Mouse (Mus musculus) R1 (cell line): Measurements from ENCODE around the gene Rpl13a.

Experiments used
- DNase-seq: peaks from one replicate; pipeline ENCODE4 v3.0.0-alpha.2; 2018; ENCODE audit warnings: low read depth, low spot score

Gene Rpl13a

GRCm38 (mm10) chr7:45128624-45129246 lies at the start of gene Rpl13a:
Gene Rpl13a, minus strand, starts transcription at chr7:45128761.
- peak; percentile 99 for DNase-seq

DNA sequence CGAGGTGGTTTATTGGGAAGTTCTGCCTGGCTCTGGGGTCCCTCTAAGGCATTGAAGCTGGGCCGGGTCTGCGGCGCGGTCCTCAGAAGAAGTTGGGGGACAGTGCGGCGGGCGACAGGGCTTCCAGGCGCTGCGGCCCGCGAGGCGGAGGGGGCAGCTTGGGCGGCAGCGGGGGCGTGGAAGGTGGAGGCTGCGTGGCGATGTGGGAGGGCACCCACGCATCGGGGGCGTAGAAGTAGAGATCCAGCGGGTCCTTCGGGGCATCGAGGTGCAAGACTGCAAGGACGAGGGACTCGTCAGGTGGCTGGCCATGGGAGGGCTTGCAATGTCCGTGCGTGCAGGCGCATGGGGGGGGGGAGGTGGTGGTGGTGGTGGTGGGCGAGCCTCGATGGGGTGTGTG lies 47.8 kb upstream of the Rpl13a start:
- no peak for DNase-seq

DNA sequence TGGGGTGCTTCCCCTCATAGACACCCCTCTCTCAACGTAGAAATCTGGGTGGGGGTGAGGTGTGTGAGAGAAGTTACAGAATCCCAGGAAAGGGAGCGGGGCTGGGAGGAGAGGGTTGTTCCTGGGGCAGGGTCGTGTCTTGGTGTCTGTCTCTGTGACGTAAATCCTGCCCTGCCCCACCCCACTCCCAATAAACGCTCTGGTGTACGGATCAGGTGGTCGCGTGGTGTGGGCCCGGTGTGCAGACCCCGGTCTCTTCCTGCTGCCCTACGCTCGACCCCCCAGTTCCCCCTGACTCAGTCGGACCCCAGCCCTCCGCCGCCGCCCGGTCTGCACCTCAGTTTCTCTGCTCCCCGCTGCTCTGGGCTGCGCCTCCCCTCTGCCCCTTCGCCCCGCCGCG lies 47.4 kb upstream of the Rpl13a start:
- DNase-seq, result no peak

- DNase-seq, result no peak
These were observed 46.8 kb upstream of the Rpl13a start for GRCm38 (mm10) chr7:45175398-45175797.

GRCm38 (mm10) chr7:45174567-45175280 lies 46.2 kb upstream of the Rpl13a start:
- DNase-seq, result no peak

GRCm38 (mm10) chr7:45173772-45174171 lies 45.2 kb upstream of the Rpl13a start:
- peak; percentile 83 for DNase-seq

DNA sequence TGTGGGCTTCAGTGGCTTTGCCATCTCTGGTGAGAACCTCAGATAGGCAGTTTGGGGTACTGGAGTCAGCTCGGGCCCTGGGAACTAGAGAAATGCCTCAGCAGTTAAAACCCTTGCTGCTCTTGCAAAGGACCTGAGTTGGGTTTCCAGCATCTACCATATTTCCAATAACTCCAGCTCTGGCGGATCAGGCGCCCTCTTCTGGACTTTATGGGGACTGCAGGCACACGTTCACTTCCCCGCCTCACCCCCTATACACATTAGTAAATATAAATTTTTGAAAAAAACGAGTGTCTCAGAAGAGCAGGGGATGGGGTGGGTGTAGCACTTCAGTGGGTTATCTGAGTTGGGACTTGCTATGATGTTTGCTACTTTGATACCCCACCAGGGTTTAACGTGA lies 44.4 kb upstream of the Rpl13a start:
- DNase-seq, result peak; percentile 70

- no peak for DNase-seq
These were observed 40.9 kb upstream of the Rpl13a start for GRCm38 (mm10) chr7:45169495-45169894.

- DNase-seq, result no peak
These were observed 40.1 kb upstream of the Rpl13a start for GRCm38 (mm10) chr7:45168656-45169055.

DNA sequence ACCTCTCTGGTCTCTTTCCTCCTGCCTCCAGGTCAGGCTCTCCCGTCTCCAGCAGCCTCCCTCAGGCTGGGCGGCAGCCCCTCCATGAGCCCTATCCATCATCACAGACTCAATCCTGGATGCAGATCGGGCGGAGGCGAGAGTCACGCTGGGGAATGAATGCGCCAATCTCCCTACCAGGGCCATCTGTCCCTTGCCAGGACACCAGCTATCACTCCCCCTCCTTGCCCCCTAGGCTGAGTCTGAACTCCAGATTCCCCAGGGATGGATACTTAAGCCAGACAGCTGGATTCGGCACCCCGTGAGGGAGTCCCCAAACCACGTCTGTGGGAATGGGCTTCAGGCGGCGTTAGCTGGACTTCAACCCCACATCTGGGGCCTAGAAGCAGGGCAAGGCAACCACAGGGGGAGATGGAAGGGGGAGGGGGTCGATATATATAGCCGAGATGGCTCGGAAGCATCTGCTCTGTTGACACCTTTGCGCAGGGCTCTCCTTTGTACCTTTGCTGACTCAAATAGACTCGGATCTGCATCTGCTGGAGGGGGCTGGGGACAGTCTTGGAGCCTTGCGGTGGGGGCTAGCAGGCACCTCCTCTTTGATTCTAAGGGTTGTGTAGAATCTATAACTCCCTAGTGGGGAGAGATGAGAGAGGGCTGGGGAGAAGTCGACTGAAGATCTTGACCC lies 39.3 kb upstream of the Rpl13a start:
- DNase-seq, result no peak

- DNase-seq, result no peak
These were observed 38.4 kb upstream of the Rpl13a start for GRCm38 (mm10) chr7:45166950-45167401.

- no peak for DNase-seq
These were observed 37.1 kb upstream of the Rpl13a start for GRCm38 (mm10) chr7:45165701-45166100.

- DNase-seq, result no peak
These were observed 36.3 kb upstream of the Rpl13a start for GRCm38 (mm10) chr7:45164833-45165232.

- DNase-seq, result peak; percentile 59
These were observed 35.4 kb upstream of the Rpl13a start, which contains the start of gene Slc17a7 for GRCm38 (mm10) chr7:45163735-45164490. Gene Slc17a7, plus strand, starts transcription at chr7:45163949.

DNA sequence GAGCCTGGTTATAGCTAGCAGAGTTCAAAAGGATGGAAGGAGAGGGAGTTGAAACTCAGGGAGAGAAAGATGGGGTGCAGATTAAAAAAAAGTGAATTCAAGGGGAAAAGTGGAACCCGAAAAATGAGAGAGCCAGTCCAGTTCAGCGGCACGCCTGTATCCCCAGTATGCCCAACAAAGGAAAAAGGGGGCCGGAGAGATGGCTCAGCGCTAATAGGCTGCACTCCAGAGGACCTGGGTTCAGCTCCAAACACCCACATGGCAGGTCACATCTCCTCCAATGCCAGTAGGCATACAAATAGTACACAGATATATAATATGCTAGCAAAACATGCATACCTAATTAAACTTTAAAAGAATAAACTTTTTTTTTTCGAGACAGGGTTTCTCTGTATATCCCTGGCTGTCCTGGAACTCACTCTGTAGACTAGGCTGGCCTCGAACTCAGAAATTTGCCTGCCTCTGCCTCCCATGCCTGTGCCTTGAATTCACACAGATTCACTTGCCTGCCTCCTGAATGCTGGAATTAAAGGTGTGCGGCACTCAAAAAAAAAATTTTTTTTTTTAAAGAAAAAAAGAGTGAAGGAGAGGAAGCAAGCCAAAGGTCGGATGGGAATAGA lies 34.5 kb upstream of the Rpl13a start:
- no peak for DNase-seq

- no peak for DNase-seq
These were observed 34.0 kb upstream of the Rpl13a start for GRCm38 (mm10) chr7:45162551-45162950.

DNA sequence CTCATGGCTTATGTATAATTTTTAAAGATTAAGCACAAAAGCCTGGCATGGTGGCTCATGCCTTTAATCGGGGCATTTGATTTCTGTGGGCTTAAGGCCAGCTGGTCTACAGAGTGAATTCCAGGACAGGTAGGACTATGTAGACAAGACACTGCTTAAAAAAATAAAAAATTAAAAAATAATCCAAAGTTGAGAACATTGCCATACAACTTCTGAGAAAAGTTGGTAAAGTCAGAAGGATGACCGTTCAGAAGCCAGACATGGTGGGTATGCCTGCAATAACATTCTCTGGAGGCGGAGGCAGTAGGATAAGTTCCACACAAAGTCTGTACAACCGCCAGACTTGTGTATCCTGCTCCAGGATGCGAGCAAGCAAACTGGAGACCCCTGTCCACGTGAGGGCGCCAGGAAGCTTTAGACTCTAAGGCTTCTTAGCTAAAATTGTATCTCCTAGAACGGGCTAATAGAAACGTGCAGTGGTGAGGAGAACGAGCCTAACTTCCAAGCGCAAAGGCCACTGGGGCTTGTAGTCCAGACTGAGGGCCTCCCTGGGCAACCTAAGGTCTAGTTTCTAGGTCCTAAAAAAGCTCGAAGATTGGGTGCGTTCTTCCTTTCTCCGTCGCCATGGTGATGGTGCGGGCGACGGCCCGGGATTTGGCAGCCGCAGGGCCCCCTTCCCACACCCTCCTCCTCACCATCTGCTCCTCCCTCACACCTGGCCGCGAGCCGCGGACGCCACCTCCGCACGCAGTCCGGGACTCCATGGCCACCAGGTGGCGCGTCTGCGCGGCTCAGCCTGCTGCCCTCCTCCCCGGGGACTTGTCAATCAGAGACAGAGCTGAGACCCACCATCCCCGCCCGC lies 33.3 kb upstream of the Rpl13a start:
- DNase-seq, result peak; percentile 98

- no peak for DNase-seq
These were observed 32.3 kb upstream of the Rpl13a start for GRCm38 (mm10) chr7:45160866-45161265.

DNA sequence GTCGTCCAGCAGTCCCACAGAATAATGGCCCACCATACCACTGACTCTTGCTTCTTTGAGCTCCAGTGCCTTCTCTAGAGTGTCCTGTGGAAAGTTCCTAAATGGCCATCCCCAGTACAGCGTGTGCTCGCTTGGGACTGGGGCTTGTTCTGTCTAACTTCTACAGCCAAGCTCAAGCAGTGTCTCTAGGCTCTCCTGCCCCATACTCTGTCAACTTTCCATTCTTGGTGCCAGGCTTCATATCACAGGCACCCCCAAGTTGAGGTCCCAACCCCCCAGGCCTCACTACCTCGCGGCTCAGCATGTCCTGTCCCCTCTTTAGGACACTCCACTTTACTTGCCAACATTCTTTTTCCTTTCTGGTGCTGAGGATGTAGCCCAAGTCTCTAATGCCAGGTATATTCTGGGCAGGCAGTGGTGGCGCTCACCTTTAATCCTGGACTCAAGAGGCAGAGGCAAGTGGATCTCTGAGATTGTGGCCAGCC lies 31.8 kb upstream of the Rpl13a start:
- no peak for DNase-seq

DNA sequence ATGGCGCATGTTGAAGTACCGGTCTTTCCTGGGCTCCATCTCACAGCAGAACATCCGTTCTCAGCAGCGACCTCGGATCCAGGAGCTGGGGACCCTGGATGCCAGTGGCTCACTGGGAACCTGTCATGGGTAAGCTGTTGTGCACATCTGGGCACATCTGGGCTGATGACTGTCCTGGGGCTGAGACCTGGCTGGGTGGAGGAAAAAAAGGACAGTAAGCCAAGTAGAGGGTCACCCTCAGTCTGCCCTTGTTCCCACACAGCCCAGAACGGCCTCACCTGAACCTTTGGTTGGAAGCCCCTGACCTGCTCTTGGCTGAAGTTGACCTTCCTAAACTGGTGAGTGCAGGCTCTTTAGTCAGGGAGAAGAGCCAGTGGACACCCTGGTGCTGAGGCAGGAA lies 30.4 kb upstream of the Rpl13a start:
- DNase-seq, result no peak
